Mouse (Mus musculus): ENCODE data around the gene Baiap2l2. TPM values are rescaled to one million over a fixed set of nuclear protein-coding genes. Genes with fewer than 3 reads are reported as not detected.
A peak's percentile ranks its signal among the peaks of the same experiment; 100 is the strongest.

Baiap2l2 gene
- polyA plus RNA-seq, 1 experiment from 2014 or later = 3.9 TPM

DNA sequence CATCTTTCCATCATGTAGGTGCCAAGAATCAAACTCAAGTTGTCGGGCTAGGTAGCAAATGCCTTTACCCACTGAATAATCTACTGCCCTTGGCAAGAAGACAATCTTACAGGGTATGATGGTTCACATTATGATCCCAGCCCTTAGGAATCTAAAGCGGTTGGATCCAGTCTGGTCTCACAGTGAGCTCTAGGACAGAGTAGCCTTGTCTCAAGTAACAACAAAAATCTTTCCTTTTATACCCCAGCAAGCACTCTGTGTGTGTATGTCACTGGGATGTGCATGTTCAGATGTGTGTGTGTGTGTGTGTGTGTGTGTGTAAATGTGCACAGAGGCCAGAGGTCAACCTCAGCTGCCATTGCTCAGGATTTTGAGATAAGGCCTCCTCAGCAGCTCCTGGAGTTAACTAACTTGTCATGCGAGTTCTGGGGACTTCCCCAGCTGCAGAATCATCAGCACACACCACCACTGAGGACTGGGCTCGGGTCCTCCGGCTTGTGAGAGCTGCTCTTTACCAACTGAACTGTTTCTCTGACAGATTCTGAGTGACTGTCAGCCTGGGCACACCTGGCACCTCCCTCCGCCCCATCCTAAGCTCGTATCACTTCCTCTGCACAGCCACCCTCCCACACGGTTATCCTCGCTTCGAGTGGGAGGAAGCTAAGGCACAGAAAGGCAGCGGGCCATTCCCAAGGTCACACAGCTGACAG lies 37.1 kb upstream of the Baiap2l2 start:
- Histone ChIP-seq H3K27me3 (ENCODE audit: insufficient read depth, low read length) (no peaks in the 10 kb centered on the region), H3K4me3 (ENCODE audit: low read depth, low read length) (no peak overlapping the region), H3K36me3 (ENCODE audit: insufficient read depth) (no peaks in the 10 kb centered on the region), H3K4me2 (peak overlapping the region; percentile 4; the same call in 1 of the 2 replicates), H3K27ac (ENCODE audit: low read depth) (peak overlapping the region; percentile 66; the same call in 1 of the 2 replicates), H3K4me1 (ENCODE audit: insufficient read depth) (peaks cover 22% of the 10 kb centered on the region), H3K9me3 (ENCODE audit: low read depth, low read length) (no peaks in the 10 kb centered on the region), H3K9ac (peak overlapping the region; percentile 29)
- no peak for DNase-seq
- 44% methylated on average over 11 of the region's 11 CpGs for WGBS
- no peak for ATAC-seq (ENCODE audit: insufficient read depth)
- TF ChIP-seq CTCF (IDR thresholded peaks at IDR 0.05; ENCODE audit: low read depth) = no peak

DNA sequence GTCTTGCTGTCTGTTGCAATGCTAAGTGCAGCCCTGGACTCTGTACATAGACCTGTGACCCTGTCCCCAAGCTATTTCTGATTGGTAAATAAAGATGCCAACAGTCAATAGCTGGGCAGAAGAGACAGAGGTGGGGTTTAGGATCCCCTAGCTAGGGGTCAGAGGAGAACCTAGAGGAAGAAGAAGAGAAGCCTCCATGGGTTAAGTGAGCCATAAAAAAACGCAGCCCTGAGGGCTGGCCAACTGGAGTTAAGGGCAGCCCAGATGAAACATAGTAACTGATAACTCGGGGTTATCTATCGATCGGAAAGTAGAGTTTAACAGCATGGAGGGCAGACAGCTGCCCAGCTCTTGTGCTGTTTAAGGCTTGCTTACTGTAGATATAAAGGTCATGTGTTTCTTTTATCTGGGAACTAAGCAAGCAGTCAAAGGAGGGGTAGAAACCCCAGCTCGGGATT lies 36.4 kb upstream of the Baiap2l2 start:
- Histone ChIP-seq H3K4me3 (ENCODE audit: low read depth, low read length) (no peak overlapping the region), H3K4me2 (no peak overlapping the region), H3K9ac (no peak overlapping the region), H3K4me1 (ENCODE audit: insufficient read depth) (peaks cover 22% of the 10 kb centered on the region), H3K36me3 (ENCODE audit: insufficient read depth) (no peaks in the 10 kb centered on the region), H3K27ac (ENCODE audit: low read depth) (no peak overlapping the region), H3K27me3 (ENCODE audit: insufficient read depth, low read length) (no peaks in the 10 kb centered on the region), H3K9me3 (ENCODE audit: low read depth, low read length) (no peaks in the 10 kb centered on the region)
- WGBS = 40% methylated on average over 5 of the region's 5 CpGs
- ATAC-seq (ENCODE audit: insufficient read depth) = no peak
- TF ChIP-seq CTCF (IDR thresholded peaks at IDR 0.05; ENCODE audit: low read depth) = no peak
- DNase-seq = no peak

DNA sequence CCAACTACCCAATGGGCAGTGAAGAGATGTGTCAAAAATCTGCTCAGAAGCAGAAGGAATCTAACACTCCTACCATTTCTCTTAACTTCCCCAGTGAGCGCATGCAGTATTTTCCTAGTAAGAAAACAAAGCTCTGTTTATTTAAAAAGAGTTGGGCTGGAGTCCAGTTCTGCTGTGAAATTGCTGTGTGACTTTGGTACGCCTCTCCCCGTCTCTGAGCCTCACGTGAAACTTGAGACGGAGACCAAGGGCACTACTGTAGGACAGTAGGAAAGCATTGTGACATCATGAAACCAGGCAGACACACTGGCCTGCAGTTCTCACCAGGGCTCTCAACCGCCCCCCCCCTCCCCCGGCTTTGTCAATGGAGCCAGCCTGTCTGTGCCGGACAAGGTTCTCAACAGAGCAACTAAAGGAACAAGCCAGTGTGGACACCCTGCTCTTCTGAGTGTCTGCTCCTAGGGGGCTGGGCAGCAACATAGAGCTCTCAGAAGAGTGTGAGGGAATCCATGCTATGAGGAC lies 28.6 kb upstream of the Baiap2l2 start:
- H3K9ac ChIP-seq = no peak overlapping the region
- 56% methylated on average over 8 of the region's 8 CpGs for WGBS
- DNase-seq = peak; percentile 44
- peaks cover 17% of the 10 kb centered on the region; the same call in 1 of the 2 replicates for H3K36me3 ChIP-seq (ENCODE audit: insufficient read depth)
- H3K4me2 ChIP-seq = no peak overlapping the region
- H3K9me3 ChIP-seq (ENCODE audit: low read depth, low read length) = no peaks in the 10 kb centered on the region
- H3K27ac ChIP-seq (ENCODE audit: low read depth) = no peak overlapping the region
- ATAC-seq (ENCODE audit: insufficient read depth) = peak; percentile 47; the same call in 1 of the 2 replicates
- TF ChIP-seq CTCF (IDR thresholded peaks at IDR 0.05; ENCODE audit: low read depth) = no peak
- no peaks in the 10 kb centered on the region for H3K27me3 ChIP-seq (ENCODE audit: insufficient read depth, low read length)
- no peak overlapping the region for H3K4me3 ChIP-seq (ENCODE audit: low read depth, low read length)
- no peaks in the 10 kb centered on the region; the same call in 1 of the 2 replicates for H3K4me1 ChIP-seq (ENCODE audit: insufficient read depth)

DNA sequence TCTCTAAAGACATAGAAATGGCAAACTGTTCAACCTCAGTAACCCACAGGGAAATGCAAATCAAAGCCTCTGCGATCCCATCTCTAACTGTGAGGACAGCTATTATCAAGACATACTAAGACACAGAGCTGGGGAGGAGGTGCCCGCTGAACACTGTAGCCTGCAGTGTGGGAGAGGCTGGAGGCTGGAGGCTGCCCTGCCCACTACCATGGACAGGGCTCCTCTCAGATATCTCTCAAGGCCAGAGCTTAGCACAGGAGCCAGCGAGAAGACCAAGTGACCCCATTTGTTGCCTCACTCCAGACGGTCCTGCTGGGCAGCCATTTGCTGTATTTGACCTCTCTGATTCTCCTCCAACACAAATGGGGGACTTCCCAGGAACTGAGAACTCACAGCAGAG lies 22.5 kb upstream of the Baiap2l2 start:
- WGBS = 52% methylated on average over 4 of the region's 4 CpGs
- ATAC-seq (ENCODE audit: insufficient read depth) (no peak), DNase-seq (no peak)
- Histone ChIP-seq H3K4me3 (ENCODE audit: low read depth, low read length) (no peak overlapping the region), H3K36me3 (ENCODE audit: insufficient read depth) (peaks cover 38% of the 10 kb centered on the region), H3K4me1 (ENCODE audit: insufficient read depth) (no peaks in the 10 kb centered on the region), H3K27ac (ENCODE audit: low read depth) (no peak overlapping the region), H3K9me3 (ENCODE audit: low read depth, low read length) (no peaks in the 10 kb centered on the region), H3K27me3 (ENCODE audit: insufficient read depth, low read length) (no peaks in the 10 kb centered on the region), H3K4me2 (no peak overlapping the region), H3K9ac (no peak overlapping the region)
- TF ChIP-seq CTCF (IDR thresholded peaks at IDR 0.05; ENCODE audit: low read depth) = no peak

- Histone ChIP-seq H3K27me3 (ENCODE audit: insufficient read depth, low read length) (no peaks in the 10 kb centered on the region), H3K36me3 (ENCODE audit: insufficient read depth) (peaks cover 30% of the 10 kb centered on the region), H3K4me1 (ENCODE audit: insufficient read depth) (no peaks in the 10 kb centered on the region), H3K27ac (ENCODE audit: low read depth) (no peak overlapping the region), H3K4me3 (ENCODE audit: low read depth, low read length) (no peak overlapping the region), H3K9me3 (ENCODE audit: low read depth, low read length) (no peaks in the 10 kb centered on the region), H3K4me2 (no peak overlapping the region), H3K9ac (no peak overlapping the region)
- TF ChIP-seq CTCF (IDR thresholded peaks at IDR 0.05; ENCODE audit: low read depth) = no peak
- DNase-seq (no peak), ATAC-seq (ENCODE audit: insufficient read depth) (no peak)
- WGBS = 66% methylated on average over 23 of the region's 23 CpGs
Observed at GRCm38 (mm10) chr15:79306043-79306637, 20.8 kb upstream of the Baiap2l2 start.

- ATAC-seq (ENCODE audit: insufficient read depth) (no peak), DNase-seq (no peak)
- Histone ChIP-seq H3K36me3 (ENCODE audit: insufficient read depth) (peaks cover 26% of the 10 kb centered on the region), H3K4me3 (ENCODE audit: low read depth, low read length) (no peak overlapping the region), H3K27me3 (ENCODE audit: insufficient read depth, low read length) (no peaks in the 10 kb centered on the region), H3K4me2 (no peak overlapping the region), H3K9ac (no peak overlapping the region), H3K27ac (ENCODE audit: low read depth) (no peak overlapping the region), H3K4me1 (ENCODE audit: insufficient read depth) (no peaks in the 10 kb centered on the region), H3K9me3 (ENCODE audit: low read depth, low read length) (no peaks in the 10 kb centered on the region)
- whole genome bisulfite sequencing = 34% methylated on average over 5 of the region's 5 CpGs
- TF ChIP-seq CTCF (IDR thresholded peaks at IDR 0.05; ENCODE audit: low read depth) = no peak
Observed at GRCm38 (mm10) chr15:79304832-79305231, 19.5 kb upstream of the Baiap2l2 start.

DNA sequence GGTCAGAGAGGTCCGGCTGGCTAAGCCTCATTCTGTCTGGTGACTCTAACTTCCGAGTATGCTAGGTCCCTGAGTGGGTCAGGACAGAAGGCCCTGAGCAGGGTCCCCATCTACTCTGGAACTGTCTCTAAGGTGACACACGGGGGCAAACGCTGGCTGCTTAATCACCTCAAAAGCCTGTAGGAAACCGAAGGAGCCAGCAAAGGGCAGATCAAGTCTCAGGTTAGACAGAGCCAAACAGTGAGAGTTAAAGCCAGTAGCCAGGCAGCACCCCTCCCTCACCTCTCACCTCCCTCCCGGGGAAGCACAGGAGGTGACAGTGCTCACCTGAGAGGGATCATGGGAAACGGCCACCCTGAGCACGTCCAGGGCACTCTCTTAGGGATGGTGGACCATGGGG lies 18.4 kb upstream of the Baiap2l2 start:
- Histone ChIP-seq H3K4me1 (ENCODE audit: insufficient read depth) (no peaks in the 10 kb centered on the region), H3K9ac (no peak overlapping the region), H3K4me3 (ENCODE audit: low read depth, low read length) (no peak overlapping the region), H3K27ac (ENCODE audit: low read depth) (no peak overlapping the region), H3K4me2 (no peak overlapping the region), H3K27me3 (ENCODE audit: insufficient read depth, low read length) (no peaks in the 10 kb centered on the region), H3K36me3 (ENCODE audit: insufficient read depth) (peaks cover 25% of the 10 kb centered on the region), H3K9me3 (ENCODE audit: low read depth, low read length) (no peaks in the 10 kb centered on the region)
- DNase-seq (no peak), ATAC-seq (ENCODE audit: insufficient read depth) (no peak)
- 77% methylated on average over 8 of the region's 8 CpGs for WGBS
- TF ChIP-seq CTCF (IDR thresholded peaks at IDR 0.05; ENCODE audit: low read depth) = no peak
